Mouse (Mus musculus) neural tube, embryonic 12.5 days (tissue): ENCODE data around the gene Zfp60. TPM values are rescaled to one million over a fixed set of nuclear protein-coding genes. Genes with fewer than 3 reads are reported as not detected.
A peak's percentile ranks its signal among the peaks of the same experiment; 100 is the strongest.

Experiments used
- ATAC-seq: fragments of 200-750 bp; cut with Nextera tagmentation; 2 replicates; pipeline ENCODE4 v1.8.0; 2017; ENCODE audit warnings: low read depth, mild to moderate bottlenecking, moderate TSS enrichment, moderate library complexity; ENCODE audit not compliant: low FRiP score
- H3K27ac ChIP-seq: fragments of 300-500 bp; sonication (generic); 2 replicates; pipeline ENCODE4 v1.5.1; 2016
- H3K27me3 ChIP-seq: fragments of 300-500 bp; sonication (generic); replicated peaks from 2 replicates; pipeline ENCODE4 v1.6.1; 2016; ENCODE audit warnings: mild to moderate bottlenecking
- H3K36me3 ChIP-seq: fragments of 300-500 bp; sonication (generic); 2 replicates; pipeline ENCODE4 v1.6.1; 2016; ENCODE audit warnings: mild to moderate bottlenecking
- H3K4me1 ChIP-seq: fragments of 300-500 bp; sonication (generic); 2 replicates; pipeline ENCODE4 v1.6.1; 2016
- H3K4me2 ChIP-seq: fragments of 300-500 bp; sonication (generic); replicated peaks from 2 replicates; pipeline ENCODE4 v1.6.1; 2016; ENCODE audit warnings: mild to moderate bottlenecking
- H3K4me3 ChIP-seq: fragments of 300-500 bp; sonication (generic); 2 replicates; pipeline ENCODE4 v1.5.1; 2016
- H3K9ac ChIP-seq: fragments of 300-500 bp; sonication (generic); 2 replicates; pipeline ENCODE4 v1.6.1; 2016; ENCODE audit warnings: mild to moderate bottlenecking
- H3K9me3 ChIP-seq: fragments of 300-500 bp; sonication (generic); 2 replicates; pipeline ENCODE4 v1.6.1; 2016; ENCODE audit warnings: mild to moderate bottlenecking
- WGBS: fragments of 180-500 bp; shearing (Covaris S2); methylation state at CpG from one replicate; pipeline ENCODE4 v1.1.7; 2016; 5-methylcytosine and 5-hydroxymethylcytosine counted together
- polyA plus RNA-seq: library from polyadenylated mRNA; unstranded; fragments of >200 nt; fragmentation: Nextera tagmentation; extraction: Ambion mirVana; gene quantifications from 2 replicates; pipeline ENCODE4 v1.2.1, GENCODE M21; 2016

The Zfp60 gene
- polyA plus RNA-seq, 1 experiment from 2014 or later, result 97.2 TPM

- 23% methylated on average over 8 of the region's 8 CpGs for WGBS
- no peaks in the 10 kb centered on the region for H3K36me3 ChIP-seq
- no peaks in the 10 kb centered on the region for H3K27me3 ChIP-seq
- H3K27ac ChIP-seq, result no peak overlapping the region
- peak; percentile 84 for ATAC-seq
- peak overlapping the region; percentile 44 for H3K4me2 ChIP-seq
- no peak overlapping the region for H3K4me3 ChIP-seq
- 0 out of 2 replicates have a peak, but pooled peaks cover 3% of the 10 kb centered on the region for H3K4me1 ChIP-seq
- H3K9me3 ChIP-seq, result no peaks in the 10 kb centered on the region
- H3K9ac ChIP-seq, result no peak overlapping the region
These were observed 67.0 kb downstream of the Zfp60 start for GRCm38 (mm10) chr7:27797906-27798811.

GRCm38 (mm10) chr7:27801137-27801536, 69.9 kb downstream of the Zfp60 start:
- Histone ChIP-seq H3K27me3 (no peaks in the 10 kb centered on the region), H3K27ac (no peak overlapping the region), H3K9ac (no peak overlapping the region), H3K9me3 (no peaks in the 10 kb centered on the region), H3K4me2 (no peak overlapping the region), H3K4me1 (peaks cover 6% of the 10 kb centered on the region; the same call in 1 of the 2 replicates), H3K36me3 (no peaks in the 10 kb centered on the region), H3K4me3 (no peak overlapping the region)
- 56% methylated on average over 2 of the region's 2 CpGs for WGBS
- no peak for ATAC-seq

GRCm38 (mm10) chr7:27802986-27803385, 71.8 kb downstream of the Zfp60 start:
- Histone ChIP-seq H3K4me3 (no peak overlapping the region), H3K9me3 (no peaks in the 10 kb centered on the region), H3K36me3 (peaks cover 3% of the 10 kb centered on the region; the same call in 1 of the 2 replicates), H3K27me3 (no peaks in the 10 kb centered on the region), H3K27ac (no peak overlapping the region), H3K4me2 (no peak overlapping the region), H3K9ac (no peak overlapping the region), H3K4me1 (peaks cover 6% of the 10 kb centered on the region; the same call in 1 of the 2 replicates)
- WGBS, result 81% methylated on average over 5 of the region's 5 CpGs
- ATAC-seq, result no peak

Other genes with a start within 250 kb of the Zfp60 start
- gene Sertad1, start 244.5 kb upstream of the Zfp60 start, polyA plus RNA-seq, result 14.6 and 14.8 TPM in 2 replicates
- gene Prx, start 232.1 kb upstream of the Zfp60 start, polyA plus RNA-seq, result 2.2 and 2.8 TPM in 2 replicates
- 0.44 and 0.54 TPM in 2 replicates for gene Hipk4, start 208.1 kb upstream of the Zfp60 start, polyA plus RNA-seq
- gene Pld3, start 178.2 kb upstream of the Zfp60 start, polyA plus RNA-seq, result 90.8 and 91.3 TPM in 2 replicates
- 31.8 and 36.0 TPM in 2 replicates for gene 2310022A10Rik, start 178.2 kb upstream of the Zfp60 start, polyA plus RNA-seq
- 74.8 and 78.2 TPM in 2 replicates for gene Akt2, start 139.8 kb upstream of the Zfp60 start, polyA plus RNA-seq
- gene Ttc9b, start 77.5 kb upstream of the Zfp60 start, polyA plus RNA-seq, result 25.1 and 26.2 TPM in 2 replicates
- gene Map3k10, start 56.8 kb upstream of the Zfp60 start, polyA plus RNA-seq, result 21.1 and 22.2 TPM in 2 replicates
- gene Zfp607b, start 42.0 kb upstream of the Zfp60 start, polyA plus RNA-seq, result 7.0 and 7.8 TPM in 2 replicates
- 2.5 and 3.0 TPM in 2 replicates for gene Zfp626, start 75.8 kb downstream of the Zfp60 start, polyA plus RNA-seq
- 9.3 and 10.5 TPM in 2 replicates for gene Zfp59, start 107.2 kb downstream of the Zfp60 start, polyA plus RNA-seq
- gene Zfp607a, start 126.1 kb downstream of the Zfp60 start, polyA plus RNA-seq, result 2.0 and 2.4 TPM in 2 replicates
- gene Zfp974, start 198.1 kb downstream of the Zfp60 start, polyA plus RNA-seq, result 15.8 and 16.1 TPM in 2 replicates
- gene Zfp780b, start 247.8 kb downstream of the Zfp60 start, polyA plus RNA-seq, result 26.3 and 27.5 TPM in 2 replicates